ENCODE assay signal across 17 mouse cellular contexts in genomic region chr8:111029589-111029988, GRCm38 (mm10). TPM values are rescaled to one million over a fixed set of nuclear protein-coding genes. Genes with fewer than 3 reads are reported as not detected.
DNase-seq lines count a peak whose midpoint lies in the region; ATAC-seq lines count a peak whose summit lies in the region.
"Had no signal": no experiment of that assay in that cellular context is flagged by ENCODE, and none has a peak within 500 bp of the region (broad histone marks: within the 10 kb centered on the region; RNA-seq: fewer than 3 reads in every experiment).

No protein-coding gene starts in this region.

- H3K4me2 ChIP-seq in liver, embryonic 15.5 days: peak overlapping the region; percentile 59
- no peak overlapping the region for H3K4me2 ChIP-seq in kidney, embryonic 16.5 days (replicated peaks; ENCODE audit: low read depth, low read length)
- H3K4me2 ChIP-seq: lung, embryonic 15.5 days; midbrain, embryonic 12.5 days had no signal

- H3K9me3 ChIP-seq in liver, embryonic 15.5 days (replicated peaks): no peaks in the 10 kb centered on the region
- no peaks in the 10 kb centered on the region for H3K9me3 ChIP-seq in kidney, embryonic 16.5 days (ENCODE audit: low read length)
- H3K9me3 ChIP-seq: lung, embryonic 15.5 days; midbrain, embryonic 12.5 days had no signal

- H3K27me3 ChIP-seq in liver, embryonic 15.5 days: 0 out of 2 replicates have a peak, but pooled peaks cover 7% of the 10 kb centered on the region
- H3K27me3 ChIP-seq in kidney, embryonic 16.5 days (ENCODE audit: insufficient read depth, low read length): 0 out of 2 replicates have a peak, but pooled peaks cover 4% of the 10 kb centered on the region
- H3K27me3 ChIP-seq: Patski had no signal

- 18% methylated on average over 4 of the region's 4 CpGs for WGBS in liver, embryonic 15.5 days (ENCODE audit: insufficient replicate concordance)
- WGBS in kidney, embryonic 16.5 days: 54% methylated on average over 4 of the region's 4 CpGs

- no peak overlapping the region for H3K9ac ChIP-seq in liver, embryonic 15.5 days
- H3K9ac ChIP-seq in kidney, embryonic 16.5 days (replicated peaks; ENCODE audit: low read length): no peak overlapping the region
- H3K9ac ChIP-seq: lung, embryonic 15.5 days; midbrain, embryonic 12.5 days had no signal

- H3K27ac ChIP-seq in liver, embryonic 15.5 days (replicated peaks): no peak overlapping the region
- H3K27ac ChIP-seq in kidney, embryonic 16.5 days (ENCODE audit: low read length): no peak overlapping the region
- H3K27ac ChIP-seq: lung, embryonic 15.5 days; midbrain, embryonic 12.5 days had no signal

- H3K36me3 ChIP-seq in liver, embryonic 15.5 days (replicated peaks): no peaks in the 10 kb centered on the region
- H3K36me3 ChIP-seq in kidney, embryonic 16.5 days (ENCODE audit: insufficient read depth, low read length): no peaks in the 10 kb centered on the region
- H3K36me3 ChIP-seq: lung, embryonic 15.5 days; midbrain, embryonic 12.5 days had no signal

- peaks cover 36% of the 10 kb centered on the region for H3K4me1 ChIP-seq in liver, embryonic 15.5 days (replicated peaks)
- H3K4me1 ChIP-seq in kidney, embryonic 16.5 days (ENCODE audit: insufficient read depth, low read length): peaks cover 3% of the 10 kb centered on the region

- ATAC-seq in activated CD4-positive, CD25-positive, alpha-beta regulatory T cell, adult 4 months: peak; percentile 17
- no peak for ATAC-seq in liver, embryonic 15.5 days (ENCODE audit: insufficient read depth)
- no peak for ATAC-seq in kidney, embryonic 16.5 days (ENCODE audit: low FRiP score, low TSS enrichment)
- ATAC-seq: Patski had no signal

- DNase-seq in thymus, postnatal 14 days: peak; percentile 14
- DNase-seq in thymus, postnatal 25 days: no peak
- no peak for DNase-seq in urinary bladder, postnatal 10 days (ENCODE audit: low spot score)
- DNase-seq in right cerebral cortex, postnatal 14 days: no peak
- no peak for DNase-seq in MN1 (ENCODE audit: low spot score)
- DNase-seq: adrenal gland, postnatal 36 days; cerebellum, adult 18-20 months; heart, postnatal 4 days; kidney, adult 18-20 months; right cerebral cortex, postnatal 25 days had no signal

- peak overlapping the region; percentile 31 for H3K4me3 ChIP-seq in liver, embryonic 15.5 days (replicated peaks)
- H3K4me3 ChIP-seq in kidney, embryonic 16.5 days (ENCODE audit: low read length): no peak overlapping the region
- H3K4me3 ChIP-seq: lung, embryonic 15.5 days; midbrain, embryonic 12.5 days had no signal

RNA-seq across cellular contexts. Expression of gene Ddx19b, which starts 2.0 kb away (rescaled TPM):
- 1 to 10 TPM; 6.5 to 8.2 TPM for polyA plus RNA-seq in activated CD4-positive, CD25-positive, alpha-beta regulatory T cell, adult 4 months (2017; shearing (Covaris generic))
- polyA plus RNA-seq in liver, embryonic 15.5 days (2015; fragmentation: Nextera tagmentation; extraction: Ambion mirVana): 2.4 and 3.0 TPM in 2 replicates
- 6.2 and 6.8 TPM in 2 replicates for polyA plus RNA-seq in kidney, embryonic 16.5 days (2015; fragmentation: Nextera tagmentation; extraction: Ambion mirVana)

RNA-seq across cellular contexts. Expression of gene Aars, which starts 3.4 kb away (rescaled TPM):
- 10 to 100 TPM; 14.0 to 20.3 TPM for polyA plus RNA-seq in activated CD4-positive, CD25-positive, alpha-beta regulatory T cell, adult 4 months (2017; shearing (Covaris generic))
- 54.0 and 55.0 TPM in 2 replicates for polyA plus RNA-seq in liver, embryonic 15.5 days (2015; fragmentation: Nextera tagmentation; extraction: Ambion mirVana)
- polyA plus RNA-seq in kidney, embryonic 16.5 days (2015; fragmentation: Nextera tagmentation; extraction: Ambion mirVana): 57.7 and 66.3 TPM in 2 replicates

RNA-seq across cellular contexts. Expression of gene Exosc6, which starts 26.6 kb away (rescaled TPM):
- not detected for polyA plus RNA-seq in activated CD4-positive, CD25-positive, alpha-beta regulatory T cell, adult 4 months (2017; shearing (Covaris generic))
- 3.5 and 6.0 TPM in 2 replicates for polyA plus RNA-seq in liver, embryonic 15.5 days (2015; fragmentation: Nextera tagmentation; extraction: Ambion mirVana)
- 19.1 TPM in 2 replicates for polyA plus RNA-seq in kidney, embryonic 16.5 days (2015; fragmentation: Nextera tagmentation; extraction: Ambion mirVana)
- polyA plus RNA-seq: Patski; stomach, embryonic 16.5 days had no signal

RNA-seq across cellular contexts. Expression of gene Ddx19a, which starts 32.0 kb away (rescaled TPM):
- polyA plus RNA-seq in activated CD4-positive, CD25-positive, alpha-beta regulatory T cell, adult 4 months (2017; shearing (Covaris generic)): 10 to 100 TPM; 13.2 to 14.0 TPM
- polyA plus RNA-seq in liver, embryonic 15.5 days (2015; fragmentation: Nextera tagmentation; extraction: Ambion mirVana): 9.3 and 9.9 TPM in 2 replicates
- 15.0 and 15.1 TPM in 2 replicates for polyA plus RNA-seq in kidney, embryonic 16.5 days (2015; fragmentation: Nextera tagmentation; extraction: Ambion mirVana)
